Mouse (Mus musculus) midbrain, embryonic 16.5 days (tissue): ENCODE data around the gene Padi4. TPM values are rescaled to one million over a fixed set of nuclear protein-coding genes. Genes with fewer than 3 reads are reported as not detected.

ENCODE experiments used
- ATAC-seq: fragments of 200-750 bp; cut with Nextera tagmentation; 2 replicates; pipeline ENCODE4 v1.8.0; 2017; ENCODE audit warnings: moderate TSS enrichment
- H3K27ac ChIP-seq: fragments of 300-500 bp; sonication (generic); 2 replicates; pipeline ENCODE4 v1.5.1; 2014; ENCODE audit warnings: mild to moderate bottlenecking, low read length, mixed read lengths
- H3K27me3 ChIP-seq: fragments of 300-500 bp; sonication (generic); 2 replicates; pipeline ENCODE4 v1.6.1; 2014; ENCODE audit warnings: low read depth, low read length, mixed read lengths; ENCODE audit not compliant: control insufficient read depth, insufficient read depth
- H3K36me3 ChIP-seq: fragments of 300-500 bp; sonication (generic); 2 replicates; pipeline ENCODE4 v1.6.1; 2014; ENCODE audit warnings: mild to moderate bottlenecking, low read length, moderate library complexity, mixed read lengths; ENCODE audit not compliant: control insufficient read depth, insufficient read depth
- H3K4me1 ChIP-seq: fragments of 300-500 bp; sonication (generic); 2 replicates; pipeline ENCODE4 v1.6.1; 2014; ENCODE audit warnings: mild to moderate bottlenecking, low read length, mixed read lengths; ENCODE audit not compliant: control insufficient read depth, insufficient read depth
- H3K4me2 ChIP-seq: fragments of 300-500 bp; sonication (generic); 2 replicates; pipeline ENCODE4 v1.6.1; 2014; ENCODE audit warnings: mild to moderate bottlenecking, low read length, mixed read lengths
- H3K4me3 ChIP-seq: fragments of 300-500 bp; sonication (generic); 2 replicates; pipeline ENCODE4 v1.5.1; 2014; ENCODE audit warnings: low read depth, mild to moderate bottlenecking, low read length, moderate library complexity, mixed read lengths
- H3K9ac ChIP-seq: fragments of 300-500 bp; sonication (generic); 2 replicates; pipeline ENCODE4 v1.6.1; 2014; ENCODE audit warnings: low read depth, low read length, mixed read lengths
- H3K9me3 ChIP-seq: fragments of 300-500 bp; sonication (generic); replicated peaks from 2 replicates; pipeline ENCODE4 v1.6.1; 2014; ENCODE audit warnings: mild to moderate bottlenecking, low read length, mixed read lengths; ENCODE audit not compliant: control insufficient read depth, poor library complexity, severe bottlenecking
- WGBS: fragments of 180-500 bp; shearing (Covaris S2); extraction: QIAGEN DNeasy Blood & Tissue Kit; methylation state at CpG from one replicate; pipeline ENCODE4 v1.1.7; 2014; 5-methylcytosine and 5-hydroxymethylcytosine counted together
- polyA plus RNA-seq: library from polyadenylated mRNA; unstranded; fragments of >200 nt; fragmentation: Nextera tagmentation; extraction: Ambion mirVana; gene quantifications from 2 replicates; pipeline ENCODE4 v1.2.1, GENCODE M21; 2015

Padi4 gene
- polyA plus RNA-seq, 1 experiment from 2014 or later: 0.25 TPM

DNA sequence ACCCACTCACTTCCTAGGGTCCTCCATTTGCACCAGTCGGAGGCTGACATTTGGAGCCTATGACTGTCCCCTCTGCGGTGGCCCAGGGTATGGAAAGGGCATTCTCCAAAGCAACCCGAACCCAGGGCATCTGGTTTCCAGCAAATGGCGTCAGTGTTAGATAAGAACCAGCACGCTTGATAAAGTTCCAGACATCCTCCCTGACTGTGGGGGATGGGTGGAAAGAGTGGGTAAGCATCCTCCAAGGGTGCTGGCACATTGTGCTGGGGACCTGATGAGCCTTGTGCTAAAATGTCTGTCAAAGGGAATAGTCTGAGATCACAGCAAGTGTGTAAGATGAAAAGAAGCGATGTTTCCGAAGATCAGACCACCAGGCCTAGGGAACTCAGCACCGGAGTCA lies 38.2 kb upstream of the Padi4 start:
- H3K4me3 ChIP-seq: no peak overlapping the region
- H3K4me2 ChIP-seq: no peak overlapping the region
- 73% methylated on average over 8 of the region's 8 CpGs for WGBS
- peaks cover 8% of the 10 kb centered on the region for H3K27me3 ChIP-seq
- no peak overlapping the region for H3K27ac ChIP-seq
- H3K36me3 ChIP-seq: no peaks in the 10 kb centered on the region
- H3K9ac ChIP-seq: no peak overlapping the region
- no peaks in the 10 kb centered on the region for H3K4me1 ChIP-seq
- H3K9me3 ChIP-seq: no peaks in the 10 kb centered on the region
- no peak for ATAC-seq

DNA sequence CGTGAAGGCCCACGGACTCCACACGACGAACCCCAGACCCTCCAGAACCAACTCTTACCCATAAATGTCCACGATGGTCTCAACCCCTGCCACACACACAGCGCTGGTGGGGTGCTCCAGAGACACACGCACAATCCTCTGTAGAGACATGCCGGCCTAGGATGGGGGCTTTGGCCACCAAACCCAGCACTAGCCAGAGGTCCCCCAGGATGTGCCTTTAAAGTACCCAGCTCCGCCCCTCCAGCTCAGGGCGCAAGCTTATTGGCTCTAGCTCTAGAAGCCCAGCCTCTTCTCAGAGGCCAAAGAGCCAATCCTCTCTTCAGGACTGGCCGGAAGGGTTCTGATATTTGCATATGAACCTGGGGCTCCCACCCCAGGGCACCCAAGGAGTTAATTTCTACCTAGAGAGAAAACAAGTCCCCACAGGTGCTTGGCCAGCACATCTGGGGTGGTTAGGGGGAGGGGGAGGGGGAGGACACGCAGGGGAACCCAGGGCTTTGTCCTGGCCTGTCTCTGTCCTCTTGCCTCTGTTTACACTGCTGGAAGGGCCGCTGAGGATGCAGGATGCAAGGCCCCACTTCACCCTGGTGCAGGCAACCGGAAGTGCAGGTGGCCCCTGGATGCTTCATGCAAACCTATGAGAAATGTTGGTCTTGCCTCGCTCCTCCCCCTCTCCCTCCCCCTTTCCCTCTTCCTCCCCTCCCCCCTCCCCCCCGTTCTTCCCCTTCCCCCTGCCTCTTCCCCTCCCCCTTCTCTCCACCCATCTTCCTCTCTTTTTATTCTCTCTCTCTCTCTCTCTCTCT lies 36.6 kb upstream of the Padi4 start, which contains the start of gene Padi3:
Gene Padi3 (minus strand): TSS at position 191 of the 803 bp plus-strand sequence.
- Histone ChIP-seq H3K9ac (no peak within 1 kb of the TSS), H3K4me2 (no peak within 1 kb of the TSS), H3K9me3 (no peaks in the 10 kb centered on the region), H3K27ac (no peak within 1 kb of the TSS), H3K36me3 (no peaks in the 10 kb centered on the region), H3K27me3 (peaks cover 8% of the 10 kb centered on the region), H3K4me3 (no peak within 1 kb of the TSS), H3K4me1 (no peaks in the 10 kb centered on the region)
- 77% methylated on average over 16 of the region's 16 CpGs for WGBS
- ATAC-seq: no peak

DNA sequence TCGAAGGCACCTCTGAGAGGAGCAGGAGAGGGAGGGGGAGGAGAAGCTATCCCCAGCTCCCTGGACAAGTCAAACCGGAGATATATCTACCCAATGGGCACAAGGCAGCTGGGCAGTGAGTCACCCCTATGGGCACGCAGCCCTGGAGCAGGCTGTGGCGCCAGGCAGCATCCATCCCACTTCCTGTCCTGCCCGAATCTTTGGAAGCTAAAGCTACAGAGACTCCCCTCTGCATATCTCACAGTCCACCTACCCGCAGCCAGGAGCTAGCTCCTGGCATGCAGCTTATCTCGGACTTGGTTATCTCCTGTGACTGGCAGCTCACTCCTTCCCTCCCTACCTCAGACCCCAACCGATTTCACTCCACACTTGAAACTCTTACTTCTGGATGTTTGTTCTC lies 35.1 kb upstream of the Padi4 start:
- no peak overlapping the region for H3K4me2 ChIP-seq
- no peaks in the 10 kb centered on the region for H3K9me3 ChIP-seq
- WGBS: 87% methylated on average over 8 of the region's 8 CpGs
- H3K36me3 ChIP-seq: no peaks in the 10 kb centered on the region
- no peaks in the 10 kb centered on the region for H3K4me1 ChIP-seq
- H3K9ac ChIP-seq: no peak overlapping the region
- no peak overlapping the region for H3K27ac ChIP-seq
- H3K27me3 ChIP-seq: peaks cover under 1% of the 10 kb centered on the region
- ATAC-seq: no peak
- no peak overlapping the region for H3K4me3 ChIP-seq

DNA sequence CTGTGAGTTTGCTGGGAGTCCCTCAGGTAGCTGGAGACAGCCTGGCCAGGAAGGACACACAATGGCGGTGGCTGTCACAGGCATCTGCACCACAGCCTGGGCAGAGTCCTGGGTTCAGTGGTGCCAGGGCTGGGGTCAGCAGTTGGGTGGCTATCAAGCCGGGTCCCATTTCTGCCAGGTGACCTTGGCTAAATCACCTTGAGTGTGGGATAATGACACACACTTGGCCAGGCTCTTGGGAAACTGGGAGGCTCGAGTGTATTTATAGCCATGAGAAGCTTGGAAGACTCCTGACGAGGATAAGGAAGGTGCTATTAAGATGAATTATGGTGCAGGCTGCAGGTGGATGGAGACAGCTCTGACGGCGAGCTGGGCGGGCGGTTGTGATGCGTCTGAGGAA lies 30.6 kb upstream of the Padi4 start:
- WGBS: 85% methylated on average over 9 of the region's 9 CpGs

DNA sequence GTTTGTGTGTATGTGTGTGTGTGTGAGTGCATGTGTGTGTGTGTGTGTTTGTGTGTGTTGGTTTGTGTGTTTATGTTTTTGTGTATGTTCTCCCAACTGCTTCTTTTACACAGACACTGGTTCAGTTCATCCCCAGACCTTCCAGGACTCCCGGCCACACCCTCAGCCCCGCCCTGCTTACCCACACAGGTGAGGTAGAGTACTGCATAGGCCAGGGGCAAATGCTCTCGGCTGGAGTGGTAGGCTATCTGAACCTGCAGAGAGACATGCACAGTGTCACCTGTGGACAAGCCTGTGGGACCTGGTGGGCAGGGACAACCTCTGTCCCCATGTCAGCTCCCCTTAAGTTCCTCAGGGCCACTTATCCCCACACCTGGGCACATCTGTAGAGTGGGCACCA lies 27.3 kb upstream of the Padi4 start:
- no peak overlapping the region for H3K4me3 ChIP-seq

More for the DNA sequence above, 30.6 kb upstream of the Padi4 start:
- Histone ChIP-seq H3K9me3 (no peaks in the 10 kb centered on the region), H3K4me2 (no peak overlapping the region), H3K27ac (no peak overlapping the region), H3K4me1 (no peaks in the 10 kb centered on the region), H3K4me3 (no peak overlapping the region), H3K27me3 (no peaks in the 10 kb centered on the region), H3K36me3 (no peaks in the 10 kb centered on the region), H3K9ac (no peak overlapping the region)
- ATAC-seq: no peak

DNA sequence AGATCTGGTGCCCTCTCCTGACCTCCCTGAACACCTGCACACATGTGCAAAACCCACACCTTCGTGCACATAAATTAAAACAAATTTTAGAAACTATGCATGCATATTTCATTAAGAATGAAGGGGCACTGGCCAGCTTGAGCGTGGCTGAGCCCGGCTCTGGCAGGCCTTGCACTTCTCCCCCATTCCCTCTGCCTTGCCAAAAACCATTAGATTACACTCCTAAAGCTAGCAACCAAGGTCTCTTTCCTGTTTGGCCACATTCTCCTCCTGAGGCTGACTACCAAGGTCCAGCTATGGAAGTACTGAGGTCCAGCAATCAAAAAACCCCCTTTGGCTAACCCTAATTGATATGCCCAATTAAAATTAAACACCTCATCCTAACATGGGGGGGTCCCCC lies 22.8 kb upstream of the Padi4 start:
- 81% methylated on average over 3 of the region's 3 CpGs for WGBS
- H3K9me3 ChIP-seq: no peaks in the 10 kb centered on the region
- H3K9ac ChIP-seq: no peak overlapping the region
- no peaks in the 10 kb centered on the region for H3K36me3 ChIP-seq
- H3K27ac ChIP-seq: no peak overlapping the region
- ATAC-seq: no peak
- no peaks in the 10 kb centered on the region for H3K27me3 ChIP-seq
- H3K4me1 ChIP-seq: no peaks in the 10 kb centered on the region
- no peak overlapping the region for H3K4me2 ChIP-seq
- H3K4me3 ChIP-seq: no peak overlapping the region

More for the DNA sequence above, 27.3 kb upstream of the Padi4 start:
- Histone ChIP-seq H3K9ac (no peak overlapping the region), H3K4me2 (no peak overlapping the region), H3K36me3 (no peaks in the 10 kb centered on the region), H3K27me3 (no peaks in the 10 kb centered on the region), H3K27ac (no peak overlapping the region), H3K9me3 (no peaks in the 10 kb centered on the region), H3K4me1 (no peaks in the 10 kb centered on the region)
- whole genome bisulfite sequencing: 81% methylated on average over 3 of the region's 3 CpGs
- ATAC-seq: no peak

DNA sequence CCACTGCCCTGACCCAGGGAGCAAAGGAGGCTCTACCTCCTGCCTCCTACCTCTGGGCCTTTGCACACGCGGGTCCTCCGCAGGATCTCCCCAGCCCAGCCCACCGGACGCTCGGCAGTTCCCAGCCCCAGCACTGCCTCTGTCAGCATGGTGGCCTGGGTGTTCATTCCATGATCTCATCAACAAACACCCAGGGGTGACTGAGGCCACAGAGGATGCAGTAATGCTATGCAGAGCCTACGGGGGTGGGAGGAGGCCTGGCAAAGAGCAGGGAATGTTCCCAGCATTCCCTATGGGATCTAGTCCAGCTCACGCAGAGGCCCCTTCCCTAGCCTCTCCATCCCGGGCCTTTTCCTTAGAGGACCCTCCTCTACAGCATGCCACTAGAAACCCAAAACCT lies 20.6 kb upstream of the Padi4 start:
- H3K36me3 ChIP-seq: no peaks in the 10 kb centered on the region
- H3K4me2 ChIP-seq: no peak overlapping the region
- no peak overlapping the region for H3K9ac ChIP-seq
- H3K4me1 ChIP-seq: no peaks in the 10 kb centered on the region
- ATAC-seq: no peak
- no peak overlapping the region for H3K4me3 ChIP-seq
- H3K9me3 ChIP-seq: no peaks in the 10 kb centered on the region
- H3K27me3 ChIP-seq: no peaks in the 10 kb centered on the region
- no peak overlapping the region for H3K27ac ChIP-seq
- 81% methylated on average over 9 of the region's 9 CpGs for WGBS

DNA sequence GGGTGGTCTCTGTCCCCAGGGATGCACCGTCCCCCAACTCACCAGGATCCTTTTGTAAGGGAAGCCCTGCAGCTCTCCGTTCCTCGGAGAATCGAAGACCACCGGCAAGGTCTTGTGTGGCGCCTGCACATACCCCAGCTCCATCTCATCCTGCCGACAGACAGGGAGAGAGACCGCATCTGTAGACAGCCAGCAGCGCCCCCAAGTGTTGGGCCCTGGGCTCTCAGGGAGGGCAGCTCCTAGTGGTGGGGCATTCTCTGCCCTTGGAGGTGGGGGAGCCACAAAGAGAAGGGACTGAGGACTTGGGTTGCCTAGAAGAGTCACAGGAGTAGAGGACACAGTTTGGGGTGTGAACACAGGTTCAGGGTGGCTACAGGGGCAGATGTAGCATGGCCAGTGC lies 19.8 kb upstream of the Padi4 start:
- H3K4me3 ChIP-seq: no peak overlapping the region
- H3K4me2 ChIP-seq: no peak overlapping the region
- no peak overlapping the region for H3K9ac ChIP-seq
- 45% methylated on average over 9 of the region's 9 CpGs for WGBS
- H3K9me3 ChIP-seq: no peaks in the 10 kb centered on the region
- no peaks in the 10 kb centered on the region for H3K4me1 ChIP-seq
- no peak for ATAC-seq
- no peak overlapping the region for H3K27ac ChIP-seq
- no peaks in the 10 kb centered on the region for H3K36me3 ChIP-seq
- H3K27me3 ChIP-seq: no peaks in the 10 kb centered on the region

DNA sequence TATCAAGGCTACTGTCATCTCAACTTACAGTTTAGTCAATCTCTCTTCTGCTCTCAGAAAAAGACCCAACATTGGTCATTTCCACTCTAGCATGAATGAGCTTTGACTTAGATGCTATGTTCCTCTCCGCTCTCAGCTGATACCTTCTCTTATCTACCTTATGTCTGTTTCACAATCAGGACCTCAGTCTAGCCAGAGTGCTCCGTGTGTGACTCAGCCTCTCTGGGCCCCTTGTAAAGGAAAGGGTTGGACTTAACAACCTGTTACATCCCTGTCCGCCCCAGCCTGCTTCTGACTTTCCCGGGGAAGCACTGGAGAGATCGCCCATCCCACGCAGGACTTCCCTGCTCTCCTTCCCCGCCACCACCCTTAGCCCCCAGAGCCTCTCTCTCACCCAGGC lies 18.5 kb upstream of the Padi4 start:
- no peaks in the 10 kb centered on the region for H3K4me1 ChIP-seq
- H3K9ac ChIP-seq: no peak overlapping the region
- H3K4me2 ChIP-seq: no peak overlapping the region
- WGBS: 91% methylated on average over 7 of the region's 7 CpGs
- H3K36me3 ChIP-seq: no peaks in the 10 kb centered on the region
- H3K27me3 ChIP-seq: no peaks in the 10 kb centered on the region
- no peak for ATAC-seq
- H3K9me3 ChIP-seq: no peaks in the 10 kb centered on the region
- no peak overlapping the region for H3K4me3 ChIP-seq
- H3K27ac ChIP-seq: no peak overlapping the region
